Mouse (Mus musculus) embryonic facial prominence, embryonic 11.5 days (tissue): ENCODE results near the gene Vdr. TPM values are rescaled to one million over a fixed set of nuclear protein-coding genes. Genes with fewer than 3 reads are reported as not detected.

ENCODE experiments used
- ATAC-seq: fragments of 200-750 bp; cut with Nextera tagmentation; replicated peaks from 2 replicates; pipeline ENCODE4 v1.8.0; 2017; ENCODE audit warnings: low read depth; ENCODE audit not compliant: insufficient number of reproducible peaks, low FRiP score, low TSS enrichment
- DNase-seq: peaks from one replicate; pipeline ENCODE4 v3.0.0-alpha.2; 2015; ENCODE audit warnings: low spot score
- H3K27ac ChIP-seq: fragments of 300-500 bp; sonication (generic); replicated peaks from 2 replicates; pipeline ENCODE4 v1.5.1; 2014; ENCODE audit warnings: mild to moderate bottlenecking, low read depth, low read length, control low read depth
- H3K27me3 ChIP-seq: fragments of 300-500 bp; sonication (generic); 2 replicates; pipeline ENCODE4 v1.6.1; 2014; ENCODE audit warnings: mild to moderate bottlenecking, low read length, moderate library complexity, mixed read lengths; ENCODE audit not compliant: control insufficient read depth, insufficient read depth
- H3K36me3 ChIP-seq: fragments of 300-500 bp; sonication (generic); replicated peaks from 2 replicates; pipeline ENCODE4 v1.6.1; 2014; ENCODE audit warnings: low read depth, mild to moderate bottlenecking, low read length, moderate library complexity, mixed read lengths; ENCODE audit not compliant: control insufficient read depth, insufficient read depth
- H3K4me1 ChIP-seq: fragments of 300-500 bp; sonication (generic); 2 replicates; pipeline ENCODE4 v1.6.1; 2014; ENCODE audit warnings: low read length, mixed read lengths; ENCODE audit not compliant: control insufficient read depth, insufficient read depth
- H3K4me2 ChIP-seq: fragments of 300-500 bp; sonication (generic); 2 replicates; pipeline ENCODE4 v1.6.1; 2014; ENCODE audit warnings: low read depth, mild to moderate bottlenecking, control low read depth, low read length, moderate library complexity
- H3K4me3 ChIP-seq: fragments of 300-500 bp; sonication (generic); 2 replicates; pipeline ENCODE4 v1.5.1; 2014; ENCODE audit warnings: low read depth, low read length, control low read depth
- H3K9ac ChIP-seq: fragments of 300-500 bp; sonication (generic); replicated peaks from 2 replicates; pipeline ENCODE4 v1.6.1; 2014; ENCODE audit warnings: mild to moderate bottlenecking, control low read depth, low read length
- H3K9me3 ChIP-seq: fragments of 300-500 bp; sonication (generic); replicated peaks from 2 replicates; pipeline ENCODE4 v1.6.1; 2016; ENCODE audit warnings: mild to moderate bottlenecking, low read length, inconsistent platforms, mixed read lengths; ENCODE audit not compliant: control insufficient read depth
- WGBS: fragments of 180-500 bp; shearing (Covaris S2); extraction: QIAGEN DNeasy Blood & Tissue Kit; methylation state at CpG from one replicate; pipeline ENCODE4 v1.1.7; 2014; 5-methylcytosine and 5-hydroxymethylcytosine counted together
- polyA plus RNA-seq: library from polyadenylated mRNA; unstranded; fragments of >200 nt; fragmentation: Nextera tagmentation; extraction: Ambion mirVana; gene quantifications from 2 replicates; pipeline ENCODE4 v1.2.1, GENCODE M21; 2014

Gene Vdr
- polyA plus RNA-seq, 1 experiment from 2014 or later = 0.29 TPM

- Histone ChIP-seq H3K9me3 (no peaks in the 10 kb centered on the region), H3K27ac (no peak overlapping the region), H3K4me3 (no peak overlapping the region), H3K4me2 (no peak overlapping the region), H3K36me3 (no peaks in the 10 kb centered on the region), H3K9ac (no peak overlapping the region), H3K4me1 (no peaks in the 10 kb centered on the region), H3K27me3 (no peaks in the 10 kb centered on the region)
- DNase-seq (no peak), ATAC-seq (no peak)
- whole genome bisulfite sequencing = 61% methylated on average over 8 of the region's 8 CpGs
Measured at GRCm38 (mm10) chr15:97892506-97892905, 17.9 kb downstream of the Vdr start.

DNA sequence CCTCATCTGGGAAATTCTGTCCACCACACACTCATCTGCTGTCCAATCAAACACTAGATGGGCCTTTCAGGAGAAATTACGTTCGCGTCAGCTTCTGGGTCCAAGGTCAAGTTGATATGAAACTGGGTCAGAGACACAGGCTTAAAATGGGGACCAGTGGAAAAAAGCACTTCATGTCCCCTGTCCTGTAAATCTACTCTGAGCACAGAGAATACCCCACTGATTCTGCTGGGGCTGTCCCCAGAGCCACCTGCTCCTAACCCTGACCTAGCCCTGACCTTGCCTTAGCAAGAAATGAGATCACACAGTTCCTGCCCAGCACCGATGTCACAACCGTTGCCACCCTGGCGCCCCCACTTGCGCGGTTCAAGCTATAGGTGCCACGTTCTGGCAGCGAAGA lies 20.0 kb downstream of the Vdr start:
- ATAC-seq (no peak), DNase-seq (no peak)
- no peak overlapping the region for H3K9ac ChIP-seq
- H3K27ac ChIP-seq = no peak overlapping the region
- H3K36me3 ChIP-seq = no peaks in the 10 kb centered on the region
- no peak overlapping the region for H3K4me2 ChIP-seq
- no peaks in the 10 kb centered on the region for H3K27me3 ChIP-seq
- no peak overlapping the region for H3K4me3 ChIP-seq
- H3K9me3 ChIP-seq = no peaks in the 10 kb centered on the region
- no peaks in the 10 kb centered on the region for H3K4me1 ChIP-seq
- 90% methylated on average over 10 of the region's 10 CpGs for WGBS

DNA sequence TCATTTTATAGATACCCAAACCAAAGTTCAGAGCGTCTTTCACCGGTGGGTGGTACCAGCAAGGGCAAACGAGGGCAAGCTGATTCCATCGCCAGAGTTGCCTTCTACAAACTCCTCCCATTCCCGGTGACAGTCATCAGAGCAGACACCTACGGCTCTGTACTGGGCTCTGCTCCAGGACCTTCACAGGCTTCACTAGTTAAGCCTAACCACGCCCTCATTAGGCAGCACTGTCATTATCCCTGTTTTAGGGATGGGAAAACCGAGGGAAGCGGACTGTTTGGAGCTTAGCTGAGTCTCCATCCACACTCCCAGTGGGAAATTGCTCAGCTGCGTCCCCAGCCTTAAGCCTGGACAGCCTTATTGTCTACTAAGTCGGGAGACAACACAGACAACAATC lies 20.4 kb downstream of the Vdr start:
- no peaks in the 10 kb centered on the region for H3K9me3 ChIP-seq
- ATAC-seq (no peak), DNase-seq (no peak)
- no peak overlapping the region for H3K27ac ChIP-seq
- no peaks in the 10 kb centered on the region for H3K36me3 ChIP-seq
- 71% methylated on average over 11 of the region's 11 CpGs for WGBS
- H3K27me3 ChIP-seq = no peaks in the 10 kb centered on the region
- H3K4me3 ChIP-seq = no peak overlapping the region
- H3K4me1 ChIP-seq = no peaks in the 10 kb centered on the region
- H3K4me2 ChIP-seq = no peak overlapping the region
- no peak overlapping the region for H3K9ac ChIP-seq

GRCm38 (mm10) chr15:97887541-97888016 lies 22.9 kb downstream of the Vdr start:
- Histone ChIP-seq H3K4me1 (no peaks in the 10 kb centered on the region), H3K4me3 (no peak overlapping the region), H3K36me3 (no peaks in the 10 kb centered on the region), H3K27ac (no peak overlapping the region), H3K4me2 (no peak overlapping the region), H3K9ac (no peak overlapping the region), H3K27me3 (no peaks in the 10 kb centered on the region), H3K9me3 (no peaks in the 10 kb centered on the region)
- ATAC-seq (no peak), DNase-seq (no peak)
- 79% methylated on average over 10 of the region's 10 CpGs for WGBS

- no peak overlapping the region for H3K4me2 ChIP-seq
- H3K36me3 ChIP-seq = no peaks in the 10 kb centered on the region
- no peaks in the 10 kb centered on the region for H3K9me3 ChIP-seq
- no peak overlapping the region for H3K4me3 ChIP-seq
- DNase-seq (no peak), ATAC-seq (no peak)
- no peaks in the 10 kb centered on the region for H3K27me3 ChIP-seq
- no peak overlapping the region for H3K9ac ChIP-seq
- no peak overlapping the region for H3K27ac ChIP-seq
- whole genome bisulfite sequencing = 85% methylated on average over 8 of the region's 8 CpGs
- no peaks in the 10 kb centered on the region for H3K4me1 ChIP-seq
Measured at GRCm38 (mm10) chr15:97881423-97881822, 29.0 kb downstream of the Vdr start.

- H3K9ac ChIP-seq = no peak overlapping the region
- H3K4me2 ChIP-seq = no peak overlapping the region
- H3K36me3 ChIP-seq = no peaks in the 10 kb centered on the region
- H3K27me3 ChIP-seq = no peaks in the 10 kb centered on the region
- no peaks in the 10 kb centered on the region for H3K9me3 ChIP-seq
- H3K4me1 ChIP-seq = no peaks in the 10 kb centered on the region
- H3K4me3 ChIP-seq = no peak overlapping the region
- no peak overlapping the region for H3K27ac ChIP-seq
- no peak for DNase-seq
- ATAC-seq = no peak
- 84% methylated on average over 9 of the region's 9 CpGs for WGBS
Measured at GRCm38 (mm10) chr15:97880441-97880840, 30.0 kb downstream of the Vdr start.

DNA sequence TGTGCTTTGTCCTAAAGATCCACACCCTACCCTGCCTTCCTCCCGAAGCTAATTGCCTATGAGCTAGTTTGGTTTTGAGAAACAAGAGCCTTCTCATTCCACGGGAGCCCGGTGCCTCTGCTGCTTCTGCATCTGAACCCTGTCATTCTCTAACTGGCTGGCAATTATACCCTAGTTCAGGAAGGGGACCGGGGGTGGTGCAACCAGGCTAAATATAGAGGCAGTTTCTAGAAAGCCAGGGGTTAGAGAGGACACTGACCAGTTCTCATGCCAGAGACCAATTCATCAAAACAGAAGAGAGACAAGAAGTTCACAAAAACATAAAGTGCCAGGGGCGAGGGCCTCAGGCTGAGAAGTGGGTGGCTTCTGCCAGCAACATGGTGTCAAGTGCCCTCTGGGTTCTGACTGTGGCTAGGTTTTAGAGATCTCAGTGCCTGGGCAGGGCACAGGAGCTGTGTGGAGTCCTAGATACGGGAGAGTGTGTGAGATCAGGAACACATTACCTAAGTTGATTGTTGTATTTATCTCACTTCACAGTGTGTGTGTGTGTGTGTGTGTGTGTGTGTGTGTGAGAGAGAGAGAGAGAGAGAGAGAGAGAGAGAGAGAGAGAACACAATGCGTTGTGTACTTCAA lies 31.6 kb downstream of the Vdr start:
- Histone ChIP-seq H3K4me2 (no peak overlapping the region), H3K36me3 (no peaks in the 10 kb centered on the region), H3K4me3 (no peak overlapping the region), H3K4me1 (no peaks in the 10 kb centered on the region), H3K27ac (no peak overlapping the region), H3K9ac (no peak overlapping the region; the same call in 1 of the 2 replicates), H3K9me3 (no peaks in the 10 kb centered on the region), H3K27me3 (no peaks in the 10 kb centered on the region)
- 52% methylated on average over 7 of the region's 7 CpGs for WGBS
- ATAC-seq (no peak), DNase-seq (no peak)

- DNase-seq (no peak), ATAC-seq (no peak)
- 82% methylated on average over 8 of the region's 8 CpGs for WGBS
- Histone ChIP-seq H3K9ac (no peak overlapping the region), H3K4me1 (no peaks in the 10 kb centered on the region), H3K27ac (no peak overlapping the region), H3K4me3 (no peak overlapping the region), H3K27me3 (no peaks in the 10 kb centered on the region), H3K36me3 (no peaks in the 10 kb centered on the region), H3K9me3 (no peaks in the 10 kb centered on the region), H3K4me2 (no peak overlapping the region)
Measured at GRCm38 (mm10) chr15:97875784-97876183, 34.6 kb downstream of the Vdr start.
